Mouse (Mus musculus): ENCODE measurements around the gene Gad2. TPM values are rescaled to one million over a fixed set of nuclear protein-coding genes. Genes with fewer than 3 reads are reported as not detected.

Gad2 gene
- total RNA-seq, 2 experiments from 2014 or later = 0.05 TPM; not detected in 1

Small RNA genes lying within 50 kb of the gene (microRNA-seq; reads per million reads assigned to microRNA genes)
- gene Gm23636 (not detected), gene Mir3967 (not detected)

Other genes with a start within 250 kb of the Gad2 start
- 1 to 10 TPM; 1.3 to 2.0 TPM for gene Apbb1ip, start 151.9 kb downstream of the Gad2 start, total RNA-seq (2021)